Mouse (Mus musculus) ES-E14 (cell line): Measurements from ENCODE around the gene Tead3.

Source experiments
- MAFK ChIP-seq: IDR thresholded peaks from 2 replicates; pipeline ENCODE4 v1.6.1; 2014; ENCODE audit warnings: mild to moderate bottlenecking, low read depth, low read length, inconsistent platforms; ENCODE audit not compliant: insufficient read depth
- ZC3H11A ChIP-seq: IDR thresholded peaks from 2 replicates; pipeline ENCODE4 v1.6.1; 2012; ENCODE audit warnings: low read depth, mild to moderate bottlenecking, inconsistent platforms, low read length, borderline replicate concordance
- ZNF384 ChIP-seq: IDR thresholded peaks from 2 replicates; pipeline ENCODE4 v1.6.1; 2012; ENCODE audit warnings: low read depth, low read length, inconsistent platforms

DNA sequence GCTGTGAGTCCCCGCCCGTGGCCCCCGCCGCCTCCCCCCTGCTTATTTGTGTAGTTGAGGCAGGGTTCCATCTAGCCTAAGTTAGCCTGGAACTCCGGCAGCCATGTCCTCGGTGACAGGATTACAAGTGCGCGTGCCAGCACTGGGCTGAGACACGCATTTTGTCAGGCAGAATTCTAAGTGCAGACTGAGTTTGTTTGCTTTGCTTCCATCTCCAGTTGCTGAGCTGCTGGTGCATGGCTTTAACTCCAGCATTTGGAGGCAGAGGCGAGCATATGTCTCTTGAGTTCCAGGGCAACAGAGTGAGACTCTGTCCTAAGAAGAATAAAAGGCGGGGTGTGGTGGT is 36.8 kb downstream of the Tead3 start:
- TF ChIP-seq ZNF384 (no peak), MAFK (no peak), ZC3H11A (no peak)
